Mouse (Mus musculus) heart, adult 2 months (tissue): ENCODE measurements at regions not wholly inside any gene's neighbourhood (a gene's known extent, or its start where the extent isn't known, plus 50 kb on each side); places are given as distances from the start of the nearest gene placed in this dataset.

Experiments used
- DNase-seq, 2 experiments: peaks; one replicate each; pipeline ENCODE4 v3.0.0; 2021
- H3K27ac ChIP-seq: fragments of 200-600 bp; 2 replicates; pipeline ENCODE4 v1.8.1; 2022
- H3K27me3 ChIP-seq: fragments of 200-500 bp; 2 replicates; pipeline ENCODE4 v1.6.1; 2012; ENCODE audit warnings: mild to moderate bottlenecking, low read length, inconsistent platforms, mixed read lengths; ENCODE audit not compliant: control insufficient read depth, insufficient read depth
- H3K36me3 ChIP-seq: fragments of 200-500 bp; 2 replicates; pipeline ENCODE4 v1.6.1; 2012; ENCODE audit warnings: low read length, inconsistent platforms; ENCODE audit not compliant: control insufficient read depth, insufficient read depth
- H3K4me1 ChIP-seq: fragments of 200-500 bp; 2 replicates; pipeline ENCODE4 v1.6.1; 2011; ENCODE audit warnings: low read length; ENCODE audit not compliant: control insufficient read depth, insufficient read depth
- H3K4me3 ChIP-seq: fragments of 200-600 bp; 2 replicates; pipeline ENCODE4 v1.8.1; 2022
- H3K79me2 ChIP-seq: fragments of 200-500 bp; replicated peaks from 2 replicates; pipeline ENCODE4 v1.6.1; 2012; ENCODE audit warnings: mild to moderate bottlenecking, inconsistent platforms, low read length, moderate library complexity, mixed read lengths; ENCODE audit not compliant: control insufficient read depth, insufficient read depth
- H3K9ac ChIP-seq: fragments of 200-500 bp; 2 replicates; pipeline ENCODE4 v1.6.1; 2012; ENCODE audit warnings: low read depth, mild to moderate bottlenecking, control low read depth, inconsistent platforms, low read length, mixed read lengths
- CTCF ChIP-seq: fragments of 200-600 bp; IDR thresholded peaks from 2 replicates; pipeline ENCODE4 v1.8.1; 2022; ENCODE audit warnings: antibody characterized with exemption, mild to moderate bottlenecking, moderate library complexity
- EP300 ChIP-seq: fragments of 200-500 bp; IDR thresholded peaks from 2 replicates; pipeline ENCODE4 v1.6.1; 2011; ENCODE audit warnings: low read depth, low read length, control low read depth; ENCODE audit not compliant: insufficient read depth
- POLR2A ChIP-seq: fragments of 200-500 bp; IDR thresholded peaks from 2 replicates; pipeline ENCODE4 v1.6.1; 2011; ENCODE audit warnings: mild to moderate bottlenecking, low read depth, low read length, control low read depth; ENCODE audit not compliant: insufficient read depth
- WGBS: fragments of 180-500 bp; shearing (Covaris S2); methylation state at CpG from one replicate; pipeline ENCODE4 v1.1.7; 2018; 5-methylcytosine and 5-hydroxymethylcytosine counted together
- intact Hi-C: fragments of 180-260 bp; cut with DNase I; formaldehyde crosslinking; loops from one replicate; pipeline ENCODE4 v1.15.1; 2025

GRCm38 (mm10) chr16:29827776-29828175 lies 236.4 kb upstream of the Hes1 start:
- Histone ChIP-seq H3K79me2 (no peaks in the 10 kb centered on the region), H3K4me3 (no peak overlapping the region), H3K4me1 (peaks cover 7% of the 10 kb centered on the region), H3K27ac (no peak overlapping the region), H3K9ac (no peak overlapping the region), H3K36me3 (no peaks in the 10 kb centered on the region), H3K27me3 (no peaks in the 10 kb centered on the region)
- no peak for DNase-seq
- TF ChIP-seq EP300 (no peak), CTCF (peak; percentile 39), POLR2A (no peak)
- WGBS: 88% methylated on average over 1 of the region's 1 CpGs
- intact Hi-C loops: no loop called here

GRCm38 (mm10) chr16:29829457-29829856 lies 234.7 kb upstream of the Hes1 start:
- DNase-seq: peak; percentile 58 to 71
- Histone ChIP-seq H3K9ac (no peak overlapping the region), H3K27ac (peak overlapping the region; percentile 57), H3K79me2 (no peaks in the 10 kb centered on the region), H3K4me3 (no peak overlapping the region), H3K27me3 (no peaks in the 10 kb centered on the region), H3K36me3 (no peaks in the 10 kb centered on the region), H3K4me1 (peaks cover 7% of the 10 kb centered on the region)
- 40% methylated on average over 9 of the region's 9 CpGs for WGBS
- peak; percentile 59; the same call in 1 of the 2 replicates for TF ChIP-seq EP300
- TF ChIP-seq POLR2A: no peak
- peak; percentile 11; the same call in 1 of the 2 replicates for TF ChIP-seq CTCF
- intact Hi-C loops: no loop called here

- Histone ChIP-seq H3K27me3 (no peaks in the 10 kb centered on the region), H3K27ac (peak overlapping the region; percentile 57), H3K4me1 (peaks cover 7% of the 10 kb centered on the region), H3K9ac (no peak overlapping the region), H3K4me3 (no peak overlapping the region), H3K79me2 (no peaks in the 10 kb centered on the region), H3K36me3 (no peaks in the 10 kb centered on the region)
- no peak for DNase-seq
- intact Hi-C loops: no loop called here
- TF ChIP-seq EP300: no peak
- TF ChIP-seq POLR2A: no peak
- no peak for TF ChIP-seq CTCF
Observed at GRCm38 (mm10) chr16:29830101-29830500, 234.1 kb upstream of the Hes1 start.

- Histone ChIP-seq H3K79me2 (no peaks in the 10 kb centered on the region), H3K36me3 (no peaks in the 10 kb centered on the region), H3K4me1 (peaks cover 7% of the 10 kb centered on the region), H3K4me3 (no peak overlapping the region), H3K9ac (no peak overlapping the region), H3K27ac (no peak overlapping the region), H3K27me3 (no peaks in the 10 kb centered on the region)
- no peak for DNase-seq
- WGBS: 91% methylated on average over 11 of the region's 11 CpGs
- no peak for TF ChIP-seq CTCF
- no peak for TF ChIP-seq POLR2A
- no peak for TF ChIP-seq EP300
- intact Hi-C loops: no loop called here
Observed at GRCm38 (mm10) chr16:29833298-29833697, 230.9 kb upstream of the Hes1 start.

GRCm38 (mm10) chr16:29833875-29834274 lies 230.3 kb upstream of the Hes1 start:
- H3K79me2 ChIP-seq: no peaks in the 10 kb centered on the region
- H3K27ac ChIP-seq: no peak overlapping the region
- 96% methylated on average over 6 of the region's 6 CpGs for WGBS
- intact Hi-C loops: no loop called here
- H3K27me3 ChIP-seq: no peaks in the 10 kb centered on the region
- H3K4me1 ChIP-seq: peaks cover 8% of the 10 kb centered on the region
- no peak for DNase-seq
- no peaks in the 10 kb centered on the region for H3K36me3 ChIP-seq
- no peak for TF ChIP-seq EP300
- TF ChIP-seq CTCF: no peak
- no peak for TF ChIP-seq POLR2A
- no peak overlapping the region for H3K9ac ChIP-seq
- no peak overlapping the region for H3K4me3 ChIP-seq

- no peak overlapping the region for H3K27ac ChIP-seq
- H3K27me3 ChIP-seq: no peaks in the 10 kb centered on the region
- WGBS: 85% methylated on average over 6 of the region's 6 CpGs
- no peaks in the 10 kb centered on the region for H3K79me2 ChIP-seq
- H3K9ac ChIP-seq: no peak overlapping the region
- no peak for DNase-seq
- intact Hi-C loops: no loop called here
- no peak for TF ChIP-seq EP300
- no peak for TF ChIP-seq CTCF
- no peak for TF ChIP-seq POLR2A
- no peak overlapping the region for H3K4me3 ChIP-seq
- H3K36me3 ChIP-seq: no peaks in the 10 kb centered on the region
- peaks cover 10% of the 10 kb centered on the region for H3K4me1 ChIP-seq
Observed at GRCm38 (mm10) chr16:29834669-29835068, 229.5 kb upstream of the Hes1 start.
